Mouse (Mus musculus): ENCODE data around the gene Abcb8. TPM values are rescaled to one million over a fixed set of nuclear protein-coding genes. Genes with fewer than 3 reads are reported as not detected.

The Abcb8 gene
- 10 to 100 TPM; 21.5 to 24.9 TPM for polyA plus RNA-seq (2017; shearing (Covaris generic))

DNA sequence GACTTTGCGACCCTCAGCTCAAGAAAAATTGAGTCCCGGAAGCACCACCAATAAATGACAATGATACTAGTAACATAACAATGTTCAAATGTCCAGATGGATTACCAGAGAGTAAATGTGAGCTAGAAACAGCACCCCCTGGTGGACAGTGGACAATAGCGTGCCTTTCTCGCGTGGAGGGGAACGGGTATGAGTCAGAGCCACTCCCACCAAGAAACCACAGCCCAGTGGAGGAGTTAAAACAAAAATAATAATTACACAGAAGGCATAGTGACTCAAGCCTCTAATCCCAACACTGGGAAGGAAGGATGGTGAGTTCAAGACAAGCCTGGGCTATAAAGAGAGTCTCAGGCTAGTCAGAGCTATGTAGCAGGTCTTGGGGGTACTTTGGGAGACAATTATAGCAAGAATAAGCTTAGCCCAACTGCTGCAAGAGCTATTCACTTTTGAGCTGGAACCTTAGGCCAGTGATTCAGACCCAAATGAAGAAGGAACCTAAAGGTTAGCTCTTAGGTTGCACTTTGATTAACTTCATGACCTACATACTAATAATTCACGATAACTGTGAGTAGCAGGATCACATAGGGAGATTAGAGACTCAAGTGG is at the start of gene Abcb8:
TSS of gene Abcb8 (plus strand) at position 272 of the 606 bp plus-strand sequence.

DNA sequence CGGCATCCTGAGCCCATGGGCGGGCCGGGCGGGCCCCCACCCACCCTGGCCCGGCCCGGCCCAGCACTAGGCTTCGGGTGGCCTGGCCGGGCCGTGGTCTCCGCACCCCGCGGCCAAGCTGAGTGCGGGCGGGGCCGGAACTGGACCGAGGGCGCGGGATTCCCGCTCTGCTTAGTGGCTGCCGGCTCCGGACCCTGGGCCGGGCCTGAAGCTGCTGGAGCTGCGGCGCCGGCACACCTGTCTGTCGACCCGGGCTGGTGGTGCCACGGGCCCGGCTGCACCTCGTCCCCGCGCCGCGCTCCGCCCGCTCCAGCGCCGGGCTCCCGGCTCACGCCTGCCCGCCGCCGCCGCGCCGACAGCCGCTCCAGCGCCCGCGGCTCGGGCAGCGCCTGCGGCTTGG is 42.2 kb upstream of the Abcb8 start, which contains the start of gene Kcnh2:
TSS of gene Kcnh2 (minus strand) at position 327 of the 400 bp plus-strand sequence.

DNA sequence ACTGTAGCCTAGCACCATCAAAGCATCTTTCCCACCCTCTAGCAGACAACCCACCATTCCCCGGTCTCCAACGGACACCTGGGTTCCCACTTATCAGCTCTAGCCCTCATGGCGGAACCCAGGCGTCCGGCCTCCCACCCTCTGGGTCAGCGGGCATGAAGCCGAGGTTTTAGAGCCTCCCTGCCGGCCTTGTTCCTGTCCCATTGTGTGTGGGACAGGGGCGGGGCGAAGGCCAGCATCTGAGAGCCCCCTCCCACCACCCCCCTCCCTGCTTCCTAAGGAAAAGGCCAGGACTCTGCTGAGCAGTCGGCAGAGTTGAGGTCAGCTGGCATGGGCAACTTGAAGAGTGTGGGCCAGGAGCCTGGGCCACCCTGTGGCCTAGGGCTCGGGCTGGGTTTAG is 29.0 kb upstream of the Abcb8 start, which contains the start of gene Nos3:
TSS of gene Nos3 (plus strand) at position 303 of the 400 bp plus-strand sequence.

DNA sequence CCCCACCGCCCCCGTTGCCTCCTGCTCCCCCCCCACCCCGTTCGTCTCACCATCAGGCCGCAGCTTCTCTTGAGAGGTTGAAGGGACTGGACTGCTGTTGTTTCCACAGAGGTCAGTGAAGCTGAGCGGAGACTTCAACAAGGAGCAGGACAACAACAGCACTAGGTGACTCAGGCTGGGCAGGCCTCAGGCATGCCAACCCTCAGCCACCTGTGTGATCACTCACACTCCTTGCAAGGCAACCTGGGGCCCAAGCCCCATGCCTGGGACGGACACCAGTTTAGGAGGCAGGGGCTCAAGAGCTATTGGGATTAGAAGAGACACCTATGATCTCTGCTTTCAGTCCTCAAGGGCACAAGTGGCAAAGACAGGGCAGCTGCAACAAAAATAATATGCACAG is 1.6 kb upstream of the Abcb8 start, which contains the start of gene Atg9b:
TSS of gene Atg9b (minus strand) at position 280 of the 400 bp plus-strand sequence.

DNA sequence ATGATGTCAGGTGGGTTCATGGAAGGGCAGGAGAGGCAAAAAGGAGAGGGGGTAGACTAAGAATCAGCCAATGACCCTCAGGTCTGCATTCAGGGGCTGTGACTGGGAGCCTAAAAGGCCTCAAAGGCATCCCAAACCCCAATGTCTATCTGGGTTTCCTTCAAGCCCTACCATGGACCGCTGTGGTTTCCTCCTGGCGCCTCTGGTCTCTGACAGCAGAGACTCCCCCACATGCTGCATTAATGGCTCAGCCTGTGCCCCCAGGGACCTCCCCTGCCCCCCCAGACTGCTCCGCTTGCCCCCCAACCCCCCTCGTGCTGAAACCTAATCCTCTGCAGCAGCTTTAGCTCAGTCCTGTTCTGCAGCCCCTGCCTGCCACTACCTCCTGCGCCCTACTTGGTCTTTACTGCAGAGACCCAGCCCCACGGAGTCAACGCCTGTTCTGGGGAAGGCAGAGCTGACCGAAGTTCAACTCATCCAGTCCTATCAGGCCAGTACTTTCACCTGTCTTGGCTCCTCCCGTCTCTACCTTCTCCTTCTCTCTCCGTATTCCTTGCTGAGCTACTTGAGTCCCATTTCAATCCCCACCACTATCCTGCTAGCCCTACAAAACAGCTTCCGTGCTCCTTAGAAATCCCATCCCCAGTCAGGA is 19.7 kb downstream of the Abcb8 start, which contains the start of gene Asic3:
TSS of gene Asic3 (plus strand) at position 351 of the 652 bp plus-strand sequence.

DNA sequence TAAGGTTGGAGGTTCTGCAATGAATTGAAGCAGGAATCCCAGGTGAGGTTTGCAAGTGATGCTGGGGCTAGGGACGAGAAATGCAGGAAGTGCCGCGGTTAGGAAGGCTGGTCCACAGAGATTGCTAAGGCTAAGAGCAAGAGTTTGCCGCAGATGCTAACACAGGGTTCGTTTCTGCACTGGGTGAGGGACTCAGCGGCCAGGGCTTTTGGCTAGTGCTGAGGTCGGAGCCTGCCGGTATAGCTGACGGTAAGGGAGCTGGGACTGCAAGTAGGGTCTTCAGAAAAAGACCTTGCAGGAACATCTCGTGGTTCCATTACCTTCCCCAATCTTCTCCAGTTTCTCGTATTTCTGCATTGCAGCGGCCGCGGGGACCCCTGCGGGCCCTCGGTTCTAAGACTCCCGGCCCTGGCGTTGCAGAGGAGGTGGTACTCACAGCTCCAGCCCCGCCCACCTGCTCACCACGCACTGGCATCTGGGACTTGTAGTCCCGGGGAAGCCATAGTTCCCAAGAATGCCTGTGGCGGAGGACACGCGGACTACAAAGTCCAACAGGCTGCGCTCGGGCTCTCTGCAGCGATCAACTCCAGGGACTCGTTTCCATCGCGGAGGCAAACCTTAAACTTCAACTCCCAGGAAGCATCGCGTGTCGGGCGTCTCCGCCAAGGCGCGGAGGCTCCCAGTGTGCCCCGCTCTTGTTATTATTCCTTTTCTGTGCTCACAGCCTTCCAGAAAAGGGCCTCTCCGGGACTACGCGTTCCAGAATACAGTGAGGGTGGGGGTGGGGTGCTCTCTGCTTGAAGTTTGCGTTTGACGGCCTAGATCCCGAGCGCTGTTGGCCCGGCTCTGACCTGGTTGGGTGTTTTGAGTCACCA is 29.9 kb downstream of the Abcb8 start, which contains the start of the genes Cdk5 and Slc4a2:
TSS of gene Cdk5 (minus strand) at position 402 of the 875 bp plus-strand sequence.
TSS of gene Slc4a2 (plus strand) at position 709 of the 875 bp plus-strand sequence.

DNA sequence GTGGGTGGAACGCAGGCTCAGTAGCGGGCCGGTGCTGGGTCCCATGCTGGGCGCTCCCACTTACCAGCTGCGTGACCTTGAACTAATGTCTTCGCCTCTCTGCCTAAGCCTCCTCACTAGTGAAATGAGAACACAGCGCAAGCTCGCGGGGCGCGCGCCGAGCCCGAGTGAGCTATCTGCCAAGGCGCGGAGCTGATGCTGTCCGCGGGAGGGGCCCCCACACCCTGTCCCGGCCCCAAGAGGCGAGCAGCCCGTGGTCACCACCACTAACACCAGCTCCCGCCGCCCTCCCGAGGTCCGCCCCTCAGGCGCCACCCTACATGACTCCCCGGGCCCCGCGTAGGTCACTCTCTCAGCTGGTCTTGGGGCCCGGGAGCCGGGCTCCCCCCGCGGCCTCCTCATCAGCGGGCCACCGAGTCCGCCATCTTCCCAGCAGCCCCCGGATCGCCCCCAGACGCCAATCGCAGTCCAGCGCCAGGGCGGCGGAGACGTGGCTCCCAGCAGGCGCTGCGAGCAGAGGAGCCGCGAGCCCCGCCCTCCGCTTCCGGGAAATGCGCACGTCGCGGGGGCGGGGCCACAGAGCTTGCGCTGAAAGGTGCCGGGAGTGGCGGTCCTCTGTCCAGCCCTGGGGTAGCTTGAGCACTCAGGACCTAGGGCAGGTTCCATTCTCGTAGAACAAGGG is 51.4 kb downstream of the Abcb8 start, which contains the start of gene Fastk:
TSS of gene Fastk (minus strand) at position 542 of the 682 bp plus-strand sequence.

DNA sequence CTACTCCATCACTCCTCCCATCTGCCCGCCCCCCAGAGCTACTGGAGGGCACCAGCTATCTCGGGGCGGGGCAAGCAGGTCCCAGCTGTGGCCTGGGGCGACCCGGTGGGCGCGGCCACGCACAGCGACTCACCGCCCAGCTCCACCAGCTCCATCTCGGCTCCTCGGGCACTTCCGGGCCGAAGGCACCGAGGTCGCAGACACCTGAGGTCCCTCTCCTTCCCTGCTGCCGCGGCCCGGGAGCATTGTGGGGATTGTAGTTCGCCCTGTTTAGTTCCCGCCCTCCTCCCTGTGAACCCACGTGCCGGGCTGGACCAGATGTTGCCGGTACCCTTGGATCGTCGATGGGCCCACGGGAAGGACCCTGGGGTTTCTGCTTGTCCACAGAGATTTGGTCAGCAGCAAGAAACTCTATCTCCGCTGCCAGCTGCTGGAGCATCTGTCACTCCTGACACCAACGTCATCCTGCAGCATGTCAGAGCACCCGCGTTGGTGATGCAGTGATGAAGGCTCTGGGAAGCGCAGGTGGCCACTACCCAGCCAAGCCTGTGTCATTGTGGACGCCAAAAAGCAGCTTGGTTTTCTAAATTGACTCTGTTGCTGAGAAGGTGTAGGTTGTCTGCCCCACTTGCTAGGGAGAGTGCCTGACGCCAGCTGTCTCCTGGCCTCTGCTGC is 54.3 kb downstream of the Abcb8 start, which contains the start of gene Tmub1:
TSS of gene Tmub1 (minus strand) at position 231 of the 675 bp plus-strand sequence.

DNA sequence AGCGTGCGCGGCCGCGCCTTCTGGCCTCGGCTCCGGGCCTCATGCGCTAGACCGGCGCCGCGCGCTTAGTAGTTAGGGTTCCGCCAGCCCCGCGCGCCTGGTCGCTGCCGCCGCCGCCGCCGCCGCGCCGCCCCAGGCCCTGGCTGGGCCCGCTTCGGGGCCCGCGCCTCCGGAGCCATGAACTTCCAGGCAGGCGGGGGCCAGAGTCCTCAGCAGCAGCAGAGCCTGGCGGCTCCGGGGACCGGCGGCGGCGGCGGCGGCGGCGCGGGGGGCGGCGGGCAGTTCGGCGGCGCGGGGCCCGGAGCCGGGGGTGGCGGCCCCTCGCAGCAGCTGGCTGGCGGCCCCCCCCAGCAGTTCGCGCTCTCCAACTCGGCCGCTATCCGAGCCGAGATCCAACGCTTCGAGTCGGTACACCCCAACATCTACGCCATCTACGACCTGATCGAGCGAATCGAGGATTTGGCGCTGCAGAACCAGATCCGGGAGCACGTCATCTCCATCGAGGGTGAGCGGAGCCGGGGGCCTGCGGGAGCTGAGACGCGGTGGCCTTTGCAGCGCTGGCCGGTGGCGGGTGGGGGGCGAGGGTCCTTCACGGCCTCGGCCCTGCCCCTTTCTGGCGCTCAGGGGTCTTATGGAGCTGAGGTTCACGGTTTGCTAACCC is 58.7 kb downstream of the Abcb8 start, which contains the start of gene Agap3:
TSS of gene Agap3 (plus strand) at position 148 of the 661 bp plus-strand sequence.

Other genes with a start within 250 kb of the Abcb8 start
- 10 to 100 TPM; 10.1 to 13.6 TPM for gene Nupl2, start 228.7 kb upstream of the Abcb8 start, polyA plus RNA-seq (2017; shearing (Covaris generic))
- 1 to 10 TPM; 2.1 to 3.2 TPM for gene Kcnh2, start 42.1 kb upstream of the Abcb8 start, polyA plus RNA-seq (2017; shearing (Covaris generic))
- gene Nos3, start 28.9 kb upstream of the Abcb8 start, polyA plus RNA-seq (2017; shearing (Covaris generic)) = under 1 TPM; 0.14 to 0.27 TPM
- 1 to 10 TPM in 1 of 2 experiments, under 1 TPM in 1; 1.00 to 1.1 TPM for gene Atg9b, start 1.5 kb upstream of the Abcb8 start, polyA plus RNA-seq (2017; shearing (Covaris generic))
- not detected for gene Asic3, start 19.7 kb downstream of the Abcb8 start, polyA plus RNA-seq (2017; shearing (Covaris generic))
- 100 to 1,000 TPM in 1 of 2 experiments, 10 to 100 TPM in 1; 83.9 to 101 TPM for gene Cdk5, start 29.9 kb downstream of the Abcb8 start, polyA plus RNA-seq (2017; shearing (Covaris generic))
- gene Slc4a2, start 30.2 kb downstream of the Abcb8 start, polyA plus RNA-seq (2017; shearing (Covaris generic)) = 10 to 100 TPM; 22.6 to 29.7 TPM
- gene Fastk, start 51.6 kb downstream of the Abcb8 start, polyA plus RNA-seq (2017; shearing (Covaris generic)) = 100 to 1,000 TPM; 103 to 108 TPM
- 10 to 100 TPM; 56.9 to 63.6 TPM for gene Tmub1, start 54.2 kb downstream of the Abcb8 start, polyA plus RNA-seq (2017; shearing (Covaris generic))
- gene Agap3, start 58.5 kb downstream of the Abcb8 start, polyA plus RNA-seq (2017; shearing (Covaris generic)) = 10 to 100 TPM; 39.7 to 47.0 TPM
- under 1 TPM in 1 of 2 experiments, not detected in 1; 0.05 TPM for gene Gbx1, start 133.5 kb downstream of the Abcb8 start, polyA plus RNA-seq (2017; shearing (Covaris generic))
- under 1 TPM in 1 of 2 experiments, not detected in 1; 0.07 TPM for gene Asb10, start 147.3 kb downstream of the Abcb8 start, polyA plus RNA-seq (2017; shearing (Covaris generic))
- not detected for gene 4931409K22Rik, start 163.1 kb downstream of the Abcb8 start, polyA plus RNA-seq (2017; shearing (Covaris generic))
- 10 to 100 TPM; 62.4 to 65.3 TPM for gene Abcf2, start 183.8 kb downstream of the Abcb8 start, polyA plus RNA-seq (2017; shearing (Covaris generic))
- gene Chpf2, start 193.1 kb downstream of the Abcb8 start, polyA plus RNA-seq (2017; shearing (Covaris generic)) = 10 to 100 TPM; 23.6 to 33.5 TPM
- gene Smarcd3, start 230.7 kb downstream of the Abcb8 start, polyA plus RNA-seq (2017; shearing (Covaris generic)) = 1 to 10 TPM; 1.0 to 4.9 TPM